Mouse (Mus musculus) MEL (cell line): ENCODE data around the gene Fam171b. TPM values are rescaled to one million over a fixed set of nuclear protein-coding genes. Genes with fewer than 3 reads are reported as not detected.

Source experiments
- DNase-seq: peaks from one replicate; pipeline ENCODE4 v3.0.0; 2011; ENCODE audit warnings: low read depth, low spot score
- H3K27ac ChIP-seq: 2 replicates; pipeline ENCODE4 v1.5.1; 2012; ENCODE audit warnings: low read depth, mild to moderate bottlenecking, control low read depth, low read length, moderate library complexity; ENCODE audit not compliant: control insufficient read depth
- H3K27me3 ChIP-seq, 2 experiments: fragments of 150-350 bp in 1 of 2; sonication (generic) in 1 of 2; 2 replicates each; pipeline ENCODE4 v1.6.1; 2012; ENCODE audit warnings: low read length in 2 of 2, mild to moderate bottlenecking in 2 of 2, improper control_type of control experiment in 1 of 2, moderate library complexity in 1 of 2; ENCODE audit not compliant: insufficient read depth in 2 of 2, control insufficient read depth in 1 of 2
- H3K36me3 ChIP-seq, 2 experiments: 2 replicates each; pipeline ENCODE4 v1.6.1; 2012 to 2014; ENCODE audit warnings: low read length in 2 of 2, improper control_type of control experiment in 1 of 2, inconsistent platforms in 1 of 2, mild to moderate bottlenecking in 1 of 2; ENCODE audit not compliant: insufficient read depth in 2 of 2, control insufficient read depth in 1 of 2
- H3K4me1 ChIP-seq, 2 experiments: fragments of 150-350 bp in 1 of 2; sonication (generic) in 1 of 2; 2 replicates each; pipeline ENCODE4 v1.6.1; 2012; ENCODE audit warnings: low read length in 2 of 2, improper control_type of control experiment in 1 of 2, mild to moderate bottlenecking in 1 of 2; ENCODE audit not compliant: insufficient read depth in 2 of 2, control insufficient read depth in 1 of 2
- H3K4me3 ChIP-seq, 2 experiments: fragments of 150-350 bp in 1 of 2; sonication (generic) in 1 of 2; 2 replicates each; pipeline ENCODE4 v1.5.1; 2012; ENCODE audit warnings: low read depth in 2 of 2, low read length in 2 of 2, mild to moderate bottlenecking in 2 of 2, moderate library complexity in 2 of 2, control low read depth in 1 of 2, improper control_type of control experiment in 1 of 2; ENCODE audit not compliant: control insufficient read depth in 1 of 2, insufficient read depth in 1 of 2
- H3K79me2 ChIP-seq: 2 replicates; pipeline ENCODE4 v1.6.1; 2012; ENCODE audit warnings: mild to moderate bottlenecking, low read length, moderate library complexity; ENCODE audit not compliant: control insufficient read depth, poor library complexity, insufficient read depth
- H3K9ac ChIP-seq: 2 replicates; pipeline ENCODE4 v1.6.1; 2012; ENCODE audit warnings: low read depth, mild to moderate bottlenecking, control low read depth, low read length, moderate library complexity; ENCODE audit not compliant: control insufficient read depth, poor library complexity, severe bottlenecking
- H3K9me3 ChIP-seq: fragments of 150-350 bp; sonication (generic); replicated peaks from 2 replicates; pipeline ENCODE4 v1.6.1; 2012; ENCODE audit warnings: mild to moderate bottlenecking, low read length, improper control_type of control experiment, moderate library complexity; ENCODE audit not compliant: insufficient read depth
- BHLHE40 ChIP-seq: IDR thresholded peaks from 2 replicates; pipeline ENCODE4 v1.6.1; 2012; ENCODE audit warnings: low read depth, mild to moderate bottlenecking, inconsistent platforms, low read length, improper control_type of control experiment, borderline replicate concordance
- CHD1 ChIP-seq: IDR thresholded peaks from 2 replicates; pipeline ENCODE4 v1.6.1; 2012; ENCODE audit warnings: low read depth, mild to moderate bottlenecking, inconsistent platforms, low read length, improper control_type of control experiment
- CHD2 ChIP-seq: IDR thresholded peaks from 2 replicates; pipeline ENCODE4 v1.6.1; 2011; ENCODE audit warnings: low read length, improper control_type of control experiment
- CTCF ChIP-seq, 3 experiments: IDR thresholded peaks in 2 of 3; conservative IDR thresholded peaks in 1 of 3; 2 replicates each; pipeline ENCODE4 v1.5.1; 2011 to 2012; ENCODE audit warnings: low read length in 3 of 3, low read depth in 2 of 3, mild to moderate bottlenecking in 2 of 3, improper control_type of control experiment in 1 of 3, inconsistent platforms in 1 of 3, mixed read lengths in 1 of 3, moderate library complexity in 1 of 3; ENCODE audit not compliant: control insufficient read depth in 1 of 3, insufficient read depth in 1 of 3, poor library complexity in 1 of 3, severe bottlenecking in 1 of 3
- E2F4 ChIP-seq: IDR thresholded peaks from 2 replicates; pipeline ENCODE4 v1.6.1; 2011; ENCODE audit warnings: low read depth, low read length, improper control_type of control experiment, borderline replicate concordance
- ELF1 ChIP-seq: IDR thresholded peaks from 2 replicates; pipeline ENCODE4 v1.6.1; 2014; ENCODE audit warnings: low read depth, mild to moderate bottlenecking, inconsistent platforms, low read length, improper control_type of control experiment, moderate library complexity
- MAFK ChIP-seq: IDR thresholded peaks from 2 replicates; pipeline ENCODE4 v1.6.1; 2011; ENCODE audit warnings: low read depth, mild to moderate bottlenecking, low read length, improper control_type of control experiment, borderline replicate concordance
- MEF2A ChIP-seq: IDR thresholded peaks from 2 replicates; pipeline ENCODE4 v1.6.1; 2014; ENCODE audit warnings: low read depth, mild to moderate bottlenecking, inconsistent platforms, low read length, improper control_type of control experiment; ENCODE audit not compliant: poor library complexity, insufficient replicate concordance, severe bottlenecking; ENCODE audit errors: extremely low read depth
- MYB ChIP-seq: IDR thresholded peaks from 2 replicates; pipeline ENCODE4 v1.6.1; 2011; ENCODE audit warnings: mild to moderate bottlenecking, low read depth, low read length, improper control_type of control experiment
- NRF1 ChIP-seq: IDR thresholded peaks from 2 replicates; pipeline ENCODE4 v1.6.1; 2014; ENCODE audit warnings: low read depth, mild to moderate bottlenecking, inconsistent platforms, low read length, improper control_type of control experiment, moderate library complexity; ENCODE audit not compliant: poor library complexity, insufficient read depth, severe bottlenecking
- POLR2A ChIP-seq, 2 experiments: IDR thresholded peaks; 2 replicates each; pipeline ENCODE4 v1.6.1; 2011 to 2012; ENCODE audit warnings: low read length in 2 of 2, mild to moderate bottlenecking in 2 of 2, control low read depth in 1 of 2, improper control_type of control experiment in 1 of 2, low read depth in 1 of 2, moderate library complexity in 1 of 2; ENCODE audit not compliant: control insufficient read depth in 1 of 2, insufficient read depth in 1 of 2, poor library complexity in 1 of 2
- POLR2AphosphoS2 ChIP-seq: IDR thresholded peaks from 2 replicates; pipeline ENCODE4 v1.6.1; 2011; ENCODE audit warnings: low read length, improper control_type of control experiment
- RAD21 ChIP-seq: IDR thresholded peaks from 2 replicates; pipeline ENCODE4 v1.6.1; 2011; ENCODE audit warnings: mild to moderate bottlenecking, low read depth, low read length, improper control_type of control experiment
- RCOR1 ChIP-seq: IDR thresholded peaks from 2 replicates; pipeline ENCODE4 v1.6.1; 2012; ENCODE audit warnings: low read depth, mild to moderate bottlenecking, inconsistent platforms, low read length, improper control_type of control experiment
- SMC3 ChIP-seq: IDR thresholded peaks from 2 replicates; pipeline ENCODE4 v1.6.1; 2011; ENCODE audit warnings: low read depth, low read length, improper control_type of control experiment
- TBP ChIP-seq: IDR thresholded peaks from 2 replicates; pipeline ENCODE4 v1.8.0; 2011; ENCODE audit warnings: low read depth, low read length, improper control_type of control experiment
- TCF12 ChIP-seq: IDR thresholded peaks from 2 replicates; pipeline ENCODE4 v1.6.1; 2014; ENCODE audit warnings: low read depth, mild to moderate bottlenecking, inconsistent platforms, low read length, improper control_type of control experiment, moderate library complexity
- USF1 ChIP-seq: IDR thresholded peaks from 2 replicates; pipeline ENCODE4 v1.6.1; 2014; ENCODE audit warnings: low read depth, mild to moderate bottlenecking, inconsistent platforms, low read length, improper control_type of control experiment, moderate library complexity
- ZC3H11A ChIP-seq: IDR thresholded peaks from 2 replicates; pipeline ENCODE4 v1.6.1; 2012; ENCODE audit warnings: low read depth, mild to moderate bottlenecking, inconsistent platforms, low read length, improper control_type of control experiment
- ZMIZ1 ChIP-seq: IDR thresholded peaks from 2 replicates; pipeline ENCODE4 v1.6.1; 2012; ENCODE audit warnings: low read depth, mild to moderate bottlenecking, inconsistent platforms, low read length, improper control_type of control experiment, moderate library complexity
- ZNF384 ChIP-seq: IDR thresholded peaks from 2 replicates; pipeline ENCODE4 v1.6.1; 2012; ENCODE audit warnings: low read depth, mild to moderate bottlenecking, inconsistent platforms, low read length, improper control_type of control experiment
- polyA plus RNA-seq, 2 experiments: library from polyadenylated mRNA; stranded (reverse) in 1 of 2; unstranded in 1 of 2; fragments of >175 nt in 1 of 2; fragments of >200 nt in 1 of 2; gene quantifications; 2 replicates each; pipeline versions ENCODE4 v1.2.1 to v1.2.4; 2012; ENCODE audit warnings: low replicate concordance in 2 of 2, low read depth in 1 of 2; ENCODE audit not compliant: insufficient read length in 2 of 2, insufficient read depth in 1 of 2, missing spikeins in 1 of 2
- total RNA-seq: library from RNA; depleted of rRNA; stranded (reverse); fragments of 300-350 nt; gene quantifications from 2 replicates; pipeline ENCODE4 v1.2.3, GENCODE M21; 2012

The Fam171b gene
- total and polyA plus RNA-seq, 3 experiments: not detected

DNA sequence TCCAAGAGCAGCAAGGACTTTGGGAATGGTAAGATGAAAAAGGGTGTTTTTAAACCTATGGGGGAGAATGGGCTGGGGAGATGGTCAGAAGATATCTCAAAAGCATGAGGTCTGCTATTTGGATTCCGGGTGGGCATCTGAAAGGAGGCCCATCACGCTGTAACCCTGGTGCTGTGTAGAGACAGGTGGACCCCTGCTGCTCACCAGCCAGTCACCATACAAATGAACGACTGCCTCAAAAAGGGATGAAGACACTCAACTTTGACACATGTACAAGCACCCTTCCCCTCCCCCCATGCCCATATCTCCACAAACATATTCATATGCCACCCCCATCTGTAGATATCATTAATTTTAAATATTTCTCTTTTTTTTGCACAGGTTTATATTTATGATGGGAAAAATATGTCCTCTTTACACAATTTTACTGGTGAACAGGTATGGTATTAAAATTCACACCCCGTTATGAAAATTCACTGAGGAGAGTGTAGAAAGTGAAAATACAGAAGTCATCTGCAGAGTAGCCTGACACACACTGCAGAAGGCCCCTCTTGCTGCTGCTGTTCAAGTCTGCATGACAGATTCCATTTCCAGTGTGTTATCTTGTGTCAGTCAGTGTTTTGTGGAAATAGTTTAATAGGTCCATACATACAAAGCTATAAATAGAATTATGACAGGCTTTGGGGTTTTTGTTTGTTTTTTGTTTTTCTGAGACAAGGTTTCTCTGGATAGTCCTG, 44.0 kb upstream of the Fam171b start:
- no peaks in the 10 kb centered on the region for H3K79me2 ChIP-seq
- H3K4me1 ChIP-seq: peaks cover 0 to 7% of the 10 kb centered on the region in 2 experiments; a peak in 2 of 4 replicates
- 0 out of 2 replicates have a peak, but pooled peaks have one; percentile 37 for TF ChIP-seq MEF2A
- no peak for TF ChIP-seq MAFK
- TF ChIP-seq, all 39 proteins: peak for 1
- DNase-seq: peak; percentile 29
- Histone ChIP-seq H3K27ac (no peak overlapping the region), H3K27me3 (no peaks in the 10 kb centered on the region), H3K9me3 (no peaks in the 10 kb centered on the region), H3K4me3 (no peak overlapping the region), H3K9ac (no peak overlapping the region), H3K36me3 (peaks cover 0 to 10% of the 10 kb centered on the region in 2 experiments; a peak in 3 of 4 replicates)

DNA sequence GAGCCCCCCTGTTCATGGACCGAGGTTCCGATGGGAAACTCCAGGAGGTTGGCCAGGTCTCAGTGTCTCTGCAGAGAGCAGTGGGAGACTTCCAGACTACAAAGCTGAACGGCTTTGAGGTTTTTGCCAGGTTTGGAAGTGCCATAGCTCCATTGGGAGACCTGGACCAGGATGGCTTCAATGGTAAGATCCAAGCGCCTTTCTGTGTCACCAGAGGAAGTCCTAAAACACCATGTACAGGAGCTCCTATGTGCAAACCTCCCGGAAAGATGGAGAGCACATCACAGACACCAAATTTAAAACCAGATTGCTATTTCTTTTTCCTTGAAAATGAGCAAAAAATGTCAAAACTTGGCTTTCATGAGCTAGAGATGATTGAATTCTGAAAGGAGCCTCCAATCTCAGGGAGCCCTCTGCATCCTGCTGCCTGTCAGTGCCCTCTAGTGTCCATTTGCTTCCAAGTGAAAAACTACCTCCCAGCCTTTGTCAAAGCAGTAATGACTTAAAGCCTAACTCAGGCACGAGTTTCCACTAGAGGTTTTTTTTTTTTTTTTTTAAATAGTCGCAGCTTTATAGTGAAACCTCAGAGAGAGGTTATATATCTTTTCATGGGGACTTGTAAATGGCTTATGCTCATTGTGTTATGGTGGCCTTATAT, 41.2 kb upstream of the Fam171b start:
- no peaks in the 10 kb centered on the region for H3K9me3 ChIP-seq
- no peak overlapping the region for H3K27ac ChIP-seq
- no peaks in the 10 kb centered on the region for H3K27me3 ChIP-seq
- H3K9ac ChIP-seq: no peak overlapping the region
- peak; percentile 44; the same call in 1 of the 2 replicates for TF ChIP-seq ZC3H11A
- TF ChIP-seq ZMIZ1: no peak
- TF ChIP-seq USF1: no peak
- TF ChIP-seq CTCF (IDR thresholded peaks at IDR 0.05 in 2 of 3, conservative IDR thresholded peaks at IDR 0.05 in 1 of 3; ENCODE audit: control insufficient read depth in 1 of 3, insufficient read depth in 1 of 3, low read depth in 2 of 3, low read length in 3 of 3, poor library complexity in 1 of 3, severe bottlenecking in 1 of 3): peak; percentile 39 to 83 (median 72)
- TF ChIP-seq RAD21: peak; percentile 88
- TF ChIP-seq SMC3: peak; percentile 83
- DNase-seq: peak; percentile 65
- H3K4me1 ChIP-seq: peaks cover 0 to 7% of the 10 kb centered on the region in 2 experiments; a peak in 2 of 4 replicates
- no peaks in the 10 kb centered on the region for H3K79me2 ChIP-seq
- peaks cover 0 to 9% of the 10 kb centered on the region in 2 experiments; a peak in 3 of 4 replicates for H3K36me3 ChIP-seq
- H3K4me3 ChIP-seq: no peak overlapping the region

DNA sequence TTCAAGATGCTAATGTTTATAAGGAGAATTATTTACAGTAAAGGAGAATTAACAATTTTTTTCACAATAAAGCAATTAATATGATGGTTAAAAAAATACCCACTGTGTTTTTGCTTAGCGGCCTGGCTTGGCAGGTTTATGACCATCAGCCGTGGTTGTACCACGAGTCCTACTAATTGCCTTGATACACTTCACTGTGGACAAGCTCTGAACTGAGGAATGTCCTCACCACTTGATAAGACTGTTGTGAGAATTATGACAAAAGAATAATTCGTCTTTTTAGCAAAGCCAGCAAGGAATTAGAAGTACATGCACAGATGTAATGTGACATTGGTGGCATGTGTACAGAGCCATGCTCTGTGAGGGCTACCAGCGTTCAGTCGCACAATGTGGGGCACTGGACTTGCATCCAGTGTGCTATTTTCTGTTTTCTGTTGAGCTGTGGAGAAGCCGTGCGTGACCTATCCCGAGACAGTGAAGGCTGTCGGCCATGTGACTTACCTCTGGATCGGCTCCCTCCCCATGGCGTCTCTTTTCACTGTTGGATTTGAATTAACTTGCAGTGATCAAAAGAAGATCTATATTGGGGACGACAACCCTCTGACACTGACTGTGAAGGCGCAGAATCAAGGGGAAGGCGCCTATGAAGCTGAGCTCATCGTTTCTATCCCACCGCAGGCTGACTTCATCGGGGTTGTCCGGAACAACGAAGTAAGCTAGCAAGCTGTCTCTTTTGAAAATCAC, 20.9 kb upstream of the Fam171b start:
- peaks cover 0 to 4% of the 10 kb centered on the region in 2 experiments; a peak in 2 of 4 replicates for H3K36me3 ChIP-seq
- no peak overlapping the region for H3K27ac ChIP-seq
- no peak for TF ChIP-seq POLR2A (IDR thresholded peaks at IDR 0.05; ENCODE audit: control insufficient read depth in 1 of 2, insufficient read depth in 1 of 2, low read depth in 1 of 2, low read length in 2 of 2, poor library complexity in 1 of 2)
- no peak for TF ChIP-seq CTCF (IDR thresholded peaks at IDR 0.05 in 2 of 3, conservative IDR thresholded peaks at IDR 0.05 in 1 of 3; ENCODE audit: control insufficient read depth in 1 of 3, insufficient read depth in 1 of 3, low read depth in 2 of 3, low read length in 3 of 3, poor library complexity in 1 of 3, severe bottlenecking in 1 of 3)
- TF ChIP-seq MAFK: no peak
- TF ChIP-seq BHLHE40: no peak
- TF ChIP-seq TCF12: no peak
- no peak for TF ChIP-seq POLR2AphosphoS2
- no peak for TF ChIP-seq ZNF384
- no peak for TF ChIP-seq TBP
- no peak for TF ChIP-seq ELF1
- TF ChIP-seq RCOR1: no peak
- no peak for TF ChIP-seq CHD2
- TF ChIP-seq CHD1: no peak
- no peak for TF ChIP-seq NRF1
- TF ChIP-seq E2F4: no peak
- no peak for TF ChIP-seq MYB

More for the DNA sequence above, 20.9 kb upstream of the Fam171b start:
- no peak for DNase-seq
- no peaks in the 10 kb centered on the region for H3K9me3 ChIP-seq
- no peak overlapping the region for H3K9ac ChIP-seq
- no peak overlapping the region for H3K4me3 ChIP-seq
- no peaks in the 10 kb centered on the region for H3K27me3 ChIP-seq
- no peaks in the 10 kb centered on the region for H3K4me1 ChIP-seq
- H3K79me2 ChIP-seq: no peaks in the 10 kb centered on the region
